Mouse (Mus musculus) spleen, adult 2 months (tissue): ENCODE results near the gene Ednra. TPM values are rescaled to one million over a fixed set of nuclear protein-coding genes. Genes with fewer than 3 reads are reported as not detected.
A peak's percentile ranks its signal among the peaks of the same experiment; 100 is the strongest.

ENCODE experiments used
- DNase-seq, 2 experiments: peaks; one replicate each; pipeline versions ENCODE4 v3.0.0 to v3.0.0-alpha.2; 2012 to 2021; ENCODE audit warnings: low spot score in 2 of 2, low read depth in 1 of 2
- H3K27ac ChIP-seq: fragments of 200-500 bp; 2 replicates; pipeline ENCODE4 v1.5.1; 2012; ENCODE audit warnings: low read length, inconsistent platforms; ENCODE audit not compliant: insufficient read depth
- H3K27me3 ChIP-seq: fragments of 200-500 bp; 2 replicates; pipeline ENCODE4 v1.6.1; 2012; ENCODE audit warnings: mild to moderate bottlenecking, moderate library complexity, low read length, inconsistent platforms; ENCODE audit not compliant: control insufficient read depth, insufficient read depth
- H3K36me3 ChIP-seq: fragments of 200-500 bp; 2 replicates; pipeline ENCODE4 v1.6.1; 2012; ENCODE audit warnings: mild to moderate bottlenecking, low read length, inconsistent platforms; ENCODE audit not compliant: control insufficient read depth, insufficient read depth
- H3K4me1 ChIP-seq: fragments of 200-500 bp; 2 replicates; pipeline ENCODE4 v1.6.1; 2011; ENCODE audit warnings: inconsistent platforms; ENCODE audit not compliant: control insufficient read depth, insufficient read depth, insufficient read length
- H3K4me3 ChIP-seq: fragments of 200-500 bp; 2 replicates; pipeline ENCODE4 v1.5.1; 2011; ENCODE audit warnings: mild to moderate bottlenecking, inconsistent platforms; ENCODE audit not compliant: insufficient read depth, insufficient read length; ENCODE audit errors: extremely low read depth
- CTCF ChIP-seq: fragments of 200-500 bp; IDR thresholded peaks from 2 replicates; pipeline ENCODE4 v1.5.1; 2011; ENCODE audit warnings: mild to moderate bottlenecking, inconsistent platforms; ENCODE audit not compliant: insufficient read depth, insufficient read length, insufficient replicate concordance; ENCODE audit errors: extremely low read depth
- POLR2A ChIP-seq: fragments of 200-500 bp; IDR thresholded peaks from 2 replicates; pipeline ENCODE4 v1.6.1; 2011; ENCODE audit warnings: low read depth, low read length, inconsistent platforms
- WGBS: fragments of 180-500 bp; shearing (Covaris S2); methylation state at CpG from one replicate; pipeline ENCODE4 v1.1.7; 2018; 5-methylcytosine and 5-hydroxymethylcytosine counted together
- polyA plus RNA-seq: library from polyadenylated mRNA; depleted of rRNA; stranded (reverse); fragments of >200 nt; gene quantifications from 2 replicates; pipeline ENCODE4 v1.2.3, GENCODE M21; 2012

Ednra gene
- polyA plus RNA-seq, 1 experiment, result 2.1 TPM

GRCm38 (mm10) chr8:77723018-77723417, 1.2 kb downstream of the Ednra start:
- Histone ChIP-seq H3K4me1 (no peaks in the 10 kb centered on the region), H3K36me3 (no peaks in the 10 kb centered on the region), H3K27ac (no peak overlapping the region), H3K27me3 (no peaks in the 10 kb centered on the region), H3K4me3 (no peak overlapping the region)
- TF ChIP-seq POLR2A, result no peak
- no peak for TF ChIP-seq CTCF
- DNase-seq, result no peak
- 86% methylated on average over 4 of the region's 4 CpGs for WGBS

GRCm38 (mm10) chr8:77718933-77719332, 5.3 kb downstream of the Ednra start:
- 76% methylated on average over 2 of the region's 2 CpGs for WGBS
- no peaks in the 10 kb centered on the region for H3K4me1 ChIP-seq

GRCm38 (mm10) chr8:77717036-77717435, 7.2 kb downstream of the Ednra start:
- Histone ChIP-seq H3K27ac (no peak overlapping the region), H3K36me3 (no peaks in the 10 kb centered on the region), H3K4me3 (no peak overlapping the region), H3K4me1 (no peaks in the 10 kb centered on the region), H3K27me3 (no peaks in the 10 kb centered on the region)
- WGBS, result 80% methylated on average over 2 of the region's 2 CpGs
- no peak for TF ChIP-seq POLR2A
- no peak for TF ChIP-seq CTCF
- no peak for DNase-seq

More at GRCm38 (mm10) chr8:77718933-77719332, 5.3 kb downstream of the Ednra start:
- TF ChIP-seq CTCF, result no peak
- TF ChIP-seq POLR2A, result no peak
- Histone ChIP-seq H3K4me3 (no peak overlapping the region), H3K36me3 (no peaks in the 10 kb centered on the region), H3K27me3 (no peaks in the 10 kb centered on the region), H3K27ac (no peak overlapping the region)
- DNase-seq, result no peak

- no peak for TF ChIP-seq POLR2A
- TF ChIP-seq CTCF, result no peak
- WGBS, result 86% methylated on average over 7 of the region's 7 CpGs
- H3K4me1 ChIP-seq, result no peaks in the 10 kb centered on the region
- no peak overlapping the region for H3K27ac ChIP-seq
- H3K36me3 ChIP-seq, result no peaks in the 10 kb centered on the region
- H3K27me3 ChIP-seq, result no peaks in the 10 kb centered on the region
- DNase-seq, result no peak
- H3K4me3 ChIP-seq, result no peak overlapping the region
Observed at GRCm38 (mm10) chr8:77714455-77714854, 9.8 kb downstream of the Ednra start.

GRCm38 (mm10) chr8:77713688-77714087, 10.6 kb downstream of the Ednra start:
- no peaks in the 10 kb centered on the region for H3K4me1 ChIP-seq
- H3K36me3 ChIP-seq, result no peaks in the 10 kb centered on the region
- H3K27ac ChIP-seq, result no peak overlapping the region
- no peak for TF ChIP-seq POLR2A
- TF ChIP-seq CTCF, result no peak
- peak in 1 of 2 experiments; percentile 5 for DNase-seq
- H3K4me3 ChIP-seq, result no peak overlapping the region
- H3K27me3 ChIP-seq, result no peaks in the 10 kb centered on the region
- WGBS, result 57% methylated on average over 5 of the region's 5 CpGs

- Histone ChIP-seq H3K4me1 (no peaks in the 10 kb centered on the region), H3K4me3 (no peak overlapping the region), H3K27ac (no peak overlapping the region), H3K27me3 (no peaks in the 10 kb centered on the region), H3K36me3 (no peaks in the 10 kb centered on the region)
- TF ChIP-seq CTCF (no peak), POLR2A (no peak)
- no peak for DNase-seq
- WGBS, result 90% methylated on average over 4 of the region's 4 CpGs
Observed at GRCm38 (mm10) chr8:77704768-77705167, 19.5 kb downstream of the Ednra start.

- TF ChIP-seq POLR2A (no peak), CTCF (no peak)
- Histone ChIP-seq H3K4me3 (no peak overlapping the region), H3K4me1 (no peaks in the 10 kb centered on the region), H3K36me3 (no peaks in the 10 kb centered on the region), H3K27ac (no peak overlapping the region), H3K27me3 (no peaks in the 10 kb centered on the region)
- 90% methylated on average over 10 of the region's 10 CpGs for WGBS
- DNase-seq, result no peak
Observed at GRCm38 (mm10) chr8:77698028-77698427, 26.2 kb downstream of the Ednra start.
